Mouse (Mus musculus): ENCODE data around the gene Ric8a. TPM values are rescaled to one million over a fixed set of nuclear protein-coding genes. Genes with fewer than 3 reads are reported as not detected.
A peak's percentile ranks its signal among the peaks of the same experiment; 100 is the strongest.

Gene Ric8a
- polyA plus RNA-seq, 2 experiments = 70.3 to 74.0 TPM

- WGBS = 79% methylated on average over 9 of the region's 9 CpGs
- no peak for ATAC-seq (ENCODE audit: low FRiP score, low read depth)
- peak overlapping the region; percentile 98 for H3K4me2 ChIP-seq (replicated peaks; ENCODE audit: low read depth, low read length, severe bottlenecking)
- H3K4me3 ChIP-seq (replicated peaks; ENCODE audit: low read length) = peak overlapping the region; percentile 82
- H3K9me3 ChIP-seq (ENCODE audit: control insufficient read depth, low read length) = no peaks in the 10 kb centered on the region
- peak overlapping the region; percentile 85 for H3K9ac ChIP-seq (ENCODE audit: low read depth, low read length, severe bottlenecking)
- peaks cover 19% of the 10 kb centered on the region for H3K4me1 ChIP-seq (ENCODE audit: control insufficient read depth, insufficient read depth, low read length)
- H3K27me3 ChIP-seq (ENCODE audit: control insufficient read depth, insufficient read depth, low read length) = no peaks in the 10 kb centered on the region
- no peak for TF ChIP-seq POLR2A (IDR thresholded peaks at IDR 0.05; ENCODE audit: borderline replicate concordance, extremely low read depth, insufficient read depth, insufficient read length)
- H3K27ac ChIP-seq (replicated peaks; ENCODE audit: low read depth, low read length) = no peak overlapping the region
- no peak for DNase-seq (ENCODE audit: low spot score)
- H3K36me3 ChIP-seq (ENCODE audit: control insufficient read depth, insufficient read depth, low read length) = peaks cover 56% of the 10 kb centered on the region
Observed at GRCm38 (mm10) chr7:140855181-140855580, 1.6 kb upstream of the Ric8a start.

- ATAC-seq (ENCODE audit: low FRiP score, low read depth) (peak; percentile 86), DNase-seq (ENCODE audit: low spot score) (peak; percentile 90)
- H3K9ac ChIP-seq (ENCODE audit: low read depth, low read length, severe bottlenecking) = peak within 1 kb of the TSS; percentile 85
- under 1% methylated on average over 48 of the region's 51 CpGs for WGBS
- peak within 1 kb of the TSS; percentile 82 for H3K4me3 ChIP-seq (replicated peaks; ENCODE audit: low read length)
- TF ChIP-seq POLR2A (IDR thresholded peaks at IDR 0.05; ENCODE audit: borderline replicate concordance, extremely low read depth, insufficient read depth, insufficient read length) = peak; percentile 56; the same call in 1 of the 2 replicates
- no peaks in the 10 kb centered on the region for H3K9me3 ChIP-seq (ENCODE audit: control insufficient read depth, low read length)
- H3K4me2 ChIP-seq (replicated peaks; ENCODE audit: low read depth, low read length, severe bottlenecking) = peak within 1 kb of the TSS; percentile 98
- H3K36me3 ChIP-seq (ENCODE audit: control insufficient read depth, insufficient read depth, low read length) = peaks cover 58% of the 10 kb centered on the region
- H3K4me1 ChIP-seq (ENCODE audit: control insufficient read depth, insufficient read depth, low read length) = peaks cover 19% of the 10 kb centered on the region
- no peaks in the 10 kb centered on the region for H3K27me3 ChIP-seq (ENCODE audit: control insufficient read depth, insufficient read depth, low read length)
- H3K27ac ChIP-seq (replicated peaks; ENCODE audit: low read depth, low read length) = peak within 1 kb of the TSS; percentile 83
Observed at GRCm38 (mm10) chr7:140855860-140856784, 635 bp upstream of the Ric8a start, which contains the start of gene Gm45785. Gm45785 (minus strand) TSS chr7:140856331.

- H3K9me3 ChIP-seq (ENCODE audit: control insufficient read depth, low read length) = no peaks in the 10 kb centered on the region
- peak within 1 kb of the TSS; percentile 98 for H3K4me2 ChIP-seq (replicated peaks; ENCODE audit: low read depth, low read length, severe bottlenecking)
- 38% methylated on average over 40 of the region's 40 CpGs for WGBS
- peaks cover 19% of the 10 kb centered on the region for H3K4me1 ChIP-seq (ENCODE audit: control insufficient read depth, insufficient read depth, low read length)
- H3K27me3 ChIP-seq (ENCODE audit: control insufficient read depth, insufficient read depth, low read length) = no peaks in the 10 kb centered on the region
- DNase-seq (ENCODE audit: low spot score) (no peak), ATAC-seq (ENCODE audit: low FRiP score, low read depth) (peak; percentile 13; the same call in 1 of the 2 replicates)
- peak within 1 kb of the TSS; percentile 82 for H3K4me3 ChIP-seq (replicated peaks; ENCODE audit: low read length)
- peak within 1 kb of the TSS; percentile 83 for H3K27ac ChIP-seq (replicated peaks; ENCODE audit: low read depth, low read length)
- TF ChIP-seq POLR2A (IDR thresholded peaks at IDR 0.05; ENCODE audit: borderline replicate concordance, extremely low read depth, insufficient read depth, insufficient read length) = no peak
- peaks cover 59% of the 10 kb centered on the region for H3K36me3 ChIP-seq (ENCODE audit: control insufficient read depth, insufficient read depth, low read length)
- peak within 1 kb of the TSS; percentile 85 for H3K9ac ChIP-seq (ENCODE audit: low read depth, low read length, severe bottlenecking)
Observed at GRCm38 (mm10) chr7:140857550-140858505, 1.1 kb downstream of the Ric8a start, which contains the start of gene Bet1l. Bet1l (minus strand) TSS chr7:140857577.

- peaks cover 19% of the 10 kb centered on the region for H3K4me1 ChIP-seq (ENCODE audit: control insufficient read depth, insufficient read depth, low read length)
- ATAC-seq (ENCODE audit: low FRiP score, low read depth) = no peak
- H3K27me3 ChIP-seq (ENCODE audit: control insufficient read depth, insufficient read depth, low read length) = no peaks in the 10 kb centered on the region
- WGBS = 93% methylated on average over 8 of the region's 8 CpGs
- H3K4me2 ChIP-seq (replicated peaks; ENCODE audit: low read depth, low read length, severe bottlenecking) = peak overlapping the region; percentile 98
- no peak for TF ChIP-seq POLR2A (IDR thresholded peaks at IDR 0.05; ENCODE audit: borderline replicate concordance, extremely low read depth, insufficient read depth, insufficient read length)
- no peak overlapping the region for H3K9ac ChIP-seq (ENCODE audit: low read depth, low read length, severe bottlenecking)
- no peak overlapping the region for H3K27ac ChIP-seq (replicated peaks; ENCODE audit: low read depth, low read length)
- peak overlapping the region; percentile 82; the same call in 1 of the 2 replicates for H3K4me3 ChIP-seq (replicated peaks; ENCODE audit: low read length)
- no peaks in the 10 kb centered on the region for H3K9me3 ChIP-seq (ENCODE audit: control insufficient read depth, low read length)
- DNase-seq (ENCODE audit: low spot score) = no peak
- peaks cover 59% of the 10 kb centered on the region for H3K36me3 ChIP-seq (ENCODE audit: control insufficient read depth, insufficient read depth, low read length)
Observed at GRCm38 (mm10) chr7:140858746-140859145, 2.0 kb downstream of the Ric8a start.

GRCm38 (mm10) chr7:140859997-140860396, 3.2 kb downstream of the Ric8a start:
- H3K4me3 ChIP-seq (replicated peaks; ENCODE audit: low read length) = no peak overlapping the region
- H3K36me3 ChIP-seq (ENCODE audit: control insufficient read depth, insufficient read depth, low read length) = peaks cover 62% of the 10 kb centered on the region
- no peak overlapping the region for H3K9ac ChIP-seq (ENCODE audit: low read depth, low read length, severe bottlenecking)
- peaks cover 17% of the 10 kb centered on the region for H3K4me1 ChIP-seq (ENCODE audit: control insufficient read depth, insufficient read depth, low read length)
- H3K4me2 ChIP-seq (replicated peaks; ENCODE audit: low read depth, low read length, severe bottlenecking) = no peak overlapping the region
- DNase-seq (ENCODE audit: low spot score) (no peak), ATAC-seq (ENCODE audit: low FRiP score, low read depth) (no peak)
- H3K9me3 ChIP-seq (ENCODE audit: control insufficient read depth, low read length) = no peaks in the 10 kb centered on the region
- WGBS = 76% methylated on average over 6 of the region's 6 CpGs
- no peak overlapping the region for H3K27ac ChIP-seq (replicated peaks; ENCODE audit: low read depth, low read length)
- no peak for TF ChIP-seq POLR2A (IDR thresholded peaks at IDR 0.05; ENCODE audit: borderline replicate concordance, extremely low read depth, insufficient read depth, insufficient read length)
- H3K27me3 ChIP-seq (ENCODE audit: control insufficient read depth, insufficient read depth, low read length) = no peaks in the 10 kb centered on the region

Measured in limb, embryonic 14.5 days (tissue).